Mouse (Mus musculus) cerebellum, adult 2 months (tissue): ENCODE data around the gene Plekha5.

Experiments used
- CTCF ChIP-seq: fragments of 200-500 bp; IDR thresholded peaks from 2 replicates; pipeline ENCODE4 v1.5.1; 2011; ENCODE audit warnings: low read depth, mild to moderate bottlenecking, control low read depth, low read length, moderate library complexity, borderline replicate concordance; ENCODE audit not compliant: insufficient read depth
- POLR2A ChIP-seq: fragments of 200-500 bp; IDR thresholded peaks from 2 replicates; pipeline ENCODE4 v1.6.1; 2011; ENCODE audit warnings: low read length, control low read depth, borderline replicate concordance; ENCODE audit not compliant: insufficient read depth

DNA sequence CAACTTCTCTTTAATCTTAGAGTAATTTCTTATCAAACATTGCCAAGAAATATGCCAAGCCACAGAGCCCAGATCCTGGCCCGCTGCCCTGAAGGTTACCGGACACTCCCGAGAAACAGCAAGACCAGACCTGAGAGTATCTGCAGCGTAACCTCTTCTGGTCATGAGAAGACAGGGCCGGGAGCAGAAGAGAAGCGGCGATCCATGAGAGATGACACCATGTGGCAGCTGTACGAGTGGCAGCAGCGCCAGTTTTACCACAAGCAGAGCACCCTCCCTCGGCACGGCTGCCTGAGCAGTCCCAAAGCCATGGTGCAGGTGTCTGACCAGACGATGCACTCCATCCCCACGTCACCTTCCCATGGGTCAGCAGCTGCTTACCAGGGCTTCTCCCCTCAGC lies 126.9 kb downstream of the Plekha5 start:
- TF ChIP-seq CTCF (0 out of 2 replicates have a peak, but pooled peaks have one; percentile 12), POLR2A (no peak)
